Mouse (Mus musculus) heart, adult 2 months (tissue): Measurements from ENCODE around the gene Spock1.

Experiments used
- EP300 ChIP-seq: fragments of 200-500 bp; IDR thresholded peaks from 2 replicates; pipeline ENCODE4 v1.6.1; 2011; ENCODE audit warnings: low read depth, low read length, control low read depth; ENCODE audit not compliant: insufficient read depth
- POLR2A ChIP-seq: fragments of 200-500 bp; IDR thresholded peaks from 2 replicates; pipeline ENCODE4 v1.6.1; 2011; ENCODE audit warnings: mild to moderate bottlenecking, low read depth, low read length, control low read depth; ENCODE audit not compliant: insufficient read depth

DNA sequence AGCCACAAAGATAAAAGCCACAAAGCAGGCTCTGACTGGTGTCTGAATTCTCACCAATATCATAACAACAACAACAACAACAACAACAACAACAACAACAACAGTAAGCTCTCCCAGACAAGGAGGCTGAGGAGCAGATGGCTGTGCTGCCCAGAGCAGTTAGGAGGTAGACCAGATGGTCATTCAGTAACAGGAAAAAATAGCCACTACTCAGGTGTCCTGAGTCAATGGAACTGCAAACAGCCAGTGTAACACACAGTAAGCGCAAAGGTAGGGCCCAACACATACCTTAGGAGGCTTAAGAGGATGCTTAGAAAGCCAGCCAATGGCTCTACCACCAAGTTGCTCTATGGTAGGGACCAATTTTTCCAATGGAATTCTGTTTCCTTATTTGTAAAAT is 59.2 kb downstream of the Spock1 start:
- no peak for TF ChIP-seq POLR2A
- TF ChIP-seq EP300: no peak
